ENCODE assay signal across 12 mouse cellular contexts in the genomic region with DNA sequence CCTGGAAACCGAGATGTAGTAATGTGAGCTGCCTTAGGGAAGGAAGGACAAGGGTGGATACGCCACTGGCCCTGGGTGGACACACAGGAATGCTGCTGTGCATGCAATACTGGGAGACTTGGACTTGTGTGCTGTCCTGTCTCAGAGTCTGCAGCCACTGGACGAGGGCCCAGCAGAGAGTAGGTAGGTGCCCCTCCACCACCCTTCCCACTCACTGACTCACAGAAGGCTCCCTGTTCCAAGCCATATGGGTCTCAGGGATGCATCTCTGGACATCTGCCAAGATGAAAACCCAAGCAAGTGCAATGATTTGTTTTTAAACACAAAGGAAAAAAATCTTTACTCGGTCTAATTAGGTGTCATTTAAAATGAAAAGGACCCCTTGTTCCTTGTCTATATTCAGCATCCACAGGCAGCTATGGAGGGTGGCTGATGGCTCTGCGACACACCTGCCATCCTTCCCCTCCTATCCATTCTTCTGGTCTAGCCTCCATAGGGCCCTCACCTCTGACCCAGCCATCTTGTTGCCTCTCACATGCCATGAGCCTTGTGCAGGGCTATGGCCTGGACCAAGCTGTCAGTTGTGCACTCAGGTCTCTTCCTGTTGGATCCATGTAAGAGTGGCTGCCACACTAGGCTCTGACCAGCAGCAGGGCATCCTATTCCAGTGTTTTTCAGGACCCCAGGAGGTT. TPM values are rescaled to one million over a fixed set of nuclear protein-coding genes. Genes with fewer than 3 reads are reported as not detected.
DNase-seq lines count a peak whose midpoint lies in the region; ATAC-seq and TF ChIP-seq lines count a peak whose summit lies in the region.
"Had no signal": no experiment of that assay in that cellular context is flagged by ENCODE, and none has a peak within 500 bp of the region (broad histone marks: within the 10 kb centered on the region; RNA-seq: fewer than 3 reads in every experiment).

No protein-coding gene starts in this region.

- H3K27me3 ChIP-seq in kidney, embryonic 15.5 days: peaks cover 24% of the 10 kb centered on the region
- peaks cover 2% of the 10 kb centered on the region; the same call in 1 of the 2 replicates for H3K27me3 ChIP-seq in thymus, adult 2 months (ENCODE audit: control insufficient read depth, insufficient read depth, low read length)

- H3K4me3 ChIP-seq in kidney, embryonic 15.5 days (replicated peaks): no peak overlapping the region
- no peak overlapping the region for H3K4me3 ChIP-seq in thymus, adult 2 months (ENCODE audit: control insufficient read depth, insufficient read depth, low read length)
- H3K4me3 ChIP-seq: embryonic facial prominence, embryonic 12.5 days; heart, adult 2 months had no signal

- no peak for ATAC-seq in kidney, embryonic 15.5 days (replicated peaks; ENCODE audit: low FRiP score)
- ATAC-seq in megakaryocyte progenitor cell, adult 5-6 weeks (replicated peaks; ENCODE audit: poor library complexity): no peak

- H3K9me3 ChIP-seq in kidney, embryonic 15.5 days (replicated peaks): no peaks in the 10 kb centered on the region
- H3K9me3 ChIP-seq: embryonic facial prominence, embryonic 12.5 days had no signal

- no peaks in the 10 kb centered on the region for H3K36me3 ChIP-seq in kidney, embryonic 15.5 days
- no peaks in the 10 kb centered on the region for H3K36me3 ChIP-seq in thymus, adult 2 months (ENCODE audit: control insufficient read depth, insufficient read depth, low read length)
- H3K36me3 ChIP-seq: embryonic facial prominence, embryonic 12.5 days had no signal

- H3K27ac ChIP-seq in kidney, embryonic 15.5 days: peak overlapping the region; percentile 37; the same call in 1 of the 2 replicates
- no peak overlapping the region for H3K27ac ChIP-seq in thymus, adult 2 months (ENCODE audit: control insufficient read depth, insufficient read depth, low read length)
- H3K27ac ChIP-seq: embryonic facial prominence, embryonic 12.5 days; heart, adult 2 months; hindbrain, embryonic 14.5 days had no signal

- no peak overlapping the region for H3K4me2 ChIP-seq in kidney, embryonic 15.5 days
- H3K4me2 ChIP-seq: embryonic facial prominence, embryonic 12.5 days; hindbrain, embryonic 14.5 days had no signal

- no peak for TF ChIP-seq CTCF in thymus, adult 2 months (IDR thresholded peaks at IDR 0.05; ENCODE audit: borderline replicate concordance, control insufficient read depth, extremely low read depth, insufficient read depth, low read length, poor library complexity)

- no peak for DNase-seq in kidney, postnatal 36 days
- DNase-seq in MN1 (ENCODE audit: low spot score): peak; percentile 61
- DNase-seq in cerebellum, adult 11-12 months: peak; percentile 88
- peak; percentile 51 for DNase-seq in left cerebral cortex, adult 11 months (ENCODE audit: low spot score)
- no peak for DNase-seq in thymus, adult 18-20 months
- no peak for DNase-seq in thymus, adult 2 months
- DNase-seq: adrenal gland, postnatal 14 days; heart, adult 2 months had no signal

- TF ChIP-seq POLR2A in thymus, adult 2 months (IDR thresholded peaks at IDR 0.05; ENCODE audit: control insufficient read depth, extremely low read depth, insufficient read depth, low read length, poor library complexity): no peak

- 62% methylated on average over 5 of the region's 5 CpGs for WGBS in kidney, embryonic 15.5 days
- WGBS in thymus, adult 2 months: 91% methylated on average over 5 of the region's 5 CpGs

- H3K4me1 ChIP-seq in kidney, embryonic 15.5 days: peaks cover 46% of the 10 kb centered on the region
- peaks cover 9% of the 10 kb centered on the region; the same call in 1 of the 2 replicates for H3K4me1 ChIP-seq in thymus, adult 2 months (replicated peaks; ENCODE audit: control insufficient read depth, insufficient read depth, low read length)

- H3K9ac ChIP-seq in kidney, embryonic 15.5 days: no peak overlapping the region
- H3K9ac ChIP-seq: embryonic facial prominence, embryonic 12.5 days; hindbrain, embryonic 14.5 days had no signal

RNA-seq across cellular contexts. Expression of a gene that starts 59.2 kb away (rescaled TPM):
- 0.76 and 1.0 TPM in 2 replicates for polyA plus RNA-seq in kidney, embryonic 15.5 days (2015; fragmentation: Nextera tagmentation; extraction: Ambion mirVana)
- 0.07 TPM in 1 of 2 replicates, not detected in the other for total RNA-seq in megakaryocyte progenitor cell, adult 5-6 weeks (2015)
- total RNA-seq in megakaryocyte progenitor cell, adult 5-6 weeks (2017): 0.17 TPM in 1 of 2 replicates, not detected in the other
- 1.0 and 1.1 TPM in 2 replicates for polyA plus RNA-seq in thymus, adult 2 months (2012; rRNA removed)

Comparison
In these comparisons a context has a peak if more than half of its experiments do, and no peak if none do; other contexts are left out.
1. DNase-seq: peak in MN1 (single experiment), cerebellum, adult 11-12 months (single experiment) and left cerebral cortex, adult 11 months (single experiment); none in kidney, postnatal 36 days (0 of 2), thymus, adult 18-20 months (0 of 2) and thymus, adult 2 months (single experiment).